Mouse (Mus musculus) adrenal gland, adult 18-20 months (tissue): ENCODE results near the gene Rxfp2. TPM values are rescaled to one million over a fixed set of nuclear protein-coding genes. Genes with fewer than 3 reads are reported as not detected.

ENCODE experiments used
- DNase-seq, 2 experiments: peaks; one replicate each; pipeline ENCODE4 v3.0.0; 2021 to 2022; ENCODE audit warnings: low spot score in 2 of 2
- total RNA-seq, 2 experiments: library from RNA; stranded (reverse); gene quantifications; 1 replicate in 1 of 2; 2 replicates in 1 of 2; pipeline ENCODE4 v1.2.3; 2021

Gene Rxfp2
- total RNA-seq, 2 experiments from 2014 or later, result not detected

DNA sequence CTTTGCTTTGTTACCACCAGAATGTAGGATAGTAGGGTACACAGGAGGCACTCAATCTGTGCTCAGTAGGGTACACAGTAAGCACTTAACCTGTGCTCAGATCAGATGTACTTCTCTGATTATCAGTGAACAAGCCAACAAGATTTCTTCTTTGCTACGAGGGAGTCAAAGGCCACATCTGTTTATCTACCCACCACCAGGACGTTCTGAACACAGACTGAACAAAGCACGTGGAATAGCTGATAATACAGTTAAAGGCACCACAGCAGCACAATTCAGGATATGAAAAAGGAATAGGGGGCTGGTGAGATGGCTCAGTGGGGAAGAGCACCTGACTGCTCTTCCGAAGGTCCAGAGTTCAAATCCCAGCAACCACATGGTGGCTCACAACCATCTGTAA, 18.4 kb downstream of the Rxfp2 start:
- no peak for DNase-seq

DNA sequence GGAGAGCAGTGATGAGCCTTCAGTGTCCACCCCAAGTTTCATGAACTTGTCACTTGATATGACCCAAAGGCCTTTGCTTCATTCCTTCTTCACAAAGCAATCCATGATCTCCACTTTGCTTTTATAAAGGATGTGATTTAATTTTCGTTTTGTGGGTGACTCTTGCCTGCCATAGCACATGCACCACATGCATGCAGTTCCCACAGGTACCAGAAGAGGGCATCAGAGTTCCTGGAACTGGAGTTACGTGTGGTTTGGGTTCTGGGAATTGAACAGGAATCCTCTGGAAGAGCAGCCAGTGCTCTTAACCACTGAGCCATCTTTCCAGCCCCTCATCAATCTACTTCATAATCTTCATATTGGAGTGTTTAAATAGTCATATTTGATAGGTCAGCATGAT, 26.1 kb downstream of the Rxfp2 start:
- DNase-seq, result no peak

DNA sequence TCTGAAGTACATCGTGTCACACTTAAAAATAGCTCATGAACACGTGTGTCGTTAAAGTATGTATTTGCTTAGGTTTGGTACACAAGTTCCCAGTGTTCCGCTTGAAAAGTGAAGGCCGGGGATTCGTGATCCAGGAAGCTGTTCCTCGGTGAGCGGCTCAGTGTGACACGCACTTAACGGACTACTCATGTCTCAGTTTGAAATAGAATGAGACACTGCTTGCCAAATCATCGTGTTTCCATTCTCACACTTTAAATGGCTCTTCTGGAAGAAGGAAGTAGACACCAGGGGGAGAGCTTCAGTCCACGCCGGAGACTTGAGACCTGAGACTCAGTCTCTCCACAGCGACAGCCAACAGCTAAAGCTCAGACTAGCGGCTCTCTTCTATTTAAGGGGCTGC, 28.0 kb downstream of the Rxfp2 start:
- no peak for DNase-seq

DNA sequence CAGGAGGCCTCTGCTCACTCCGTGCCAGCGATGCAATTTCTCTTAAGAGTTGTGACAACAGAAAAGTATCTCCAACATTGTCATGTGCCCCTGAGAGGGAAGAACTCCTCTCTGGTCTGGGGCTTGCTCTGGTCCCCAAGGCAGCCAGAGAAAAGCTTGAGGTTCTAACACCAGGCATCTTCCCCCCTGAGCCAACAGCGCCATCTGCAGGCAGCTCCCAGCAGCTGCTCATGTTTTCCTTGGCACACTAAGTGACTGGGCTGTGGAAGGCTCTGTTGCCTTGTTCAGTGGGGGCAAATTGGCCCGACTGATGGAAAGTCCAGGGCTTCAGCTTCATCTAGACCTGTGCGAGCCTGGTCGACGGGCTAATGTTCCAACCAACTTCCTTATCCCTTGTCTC, 31.5 kb downstream of the Rxfp2 start:
- peak; percentile 6 to 26 for DNase-seq

DNA sequence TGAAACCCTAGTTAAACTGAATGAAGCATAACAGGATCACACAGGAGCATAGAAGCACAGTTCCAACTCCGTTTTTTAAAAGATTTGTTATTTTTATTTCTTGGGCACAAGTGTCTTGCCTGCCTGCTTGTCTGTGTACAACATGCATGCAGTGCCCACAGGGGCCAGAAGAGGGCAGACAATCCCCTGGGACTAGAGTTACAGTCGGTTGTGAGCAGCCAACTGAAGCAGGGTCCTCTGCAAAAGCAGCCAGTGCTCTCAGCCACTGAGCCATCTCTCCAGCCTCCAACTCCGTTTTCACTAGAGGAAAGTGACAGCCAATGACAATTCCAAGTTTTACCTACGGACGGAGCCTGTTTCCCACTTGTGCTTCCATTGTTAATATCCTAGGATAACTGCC, 33.4 kb downstream of the Rxfp2 start:
- DNase-seq, result peak in 1 of 2 experiments; percentile 4

DNA sequence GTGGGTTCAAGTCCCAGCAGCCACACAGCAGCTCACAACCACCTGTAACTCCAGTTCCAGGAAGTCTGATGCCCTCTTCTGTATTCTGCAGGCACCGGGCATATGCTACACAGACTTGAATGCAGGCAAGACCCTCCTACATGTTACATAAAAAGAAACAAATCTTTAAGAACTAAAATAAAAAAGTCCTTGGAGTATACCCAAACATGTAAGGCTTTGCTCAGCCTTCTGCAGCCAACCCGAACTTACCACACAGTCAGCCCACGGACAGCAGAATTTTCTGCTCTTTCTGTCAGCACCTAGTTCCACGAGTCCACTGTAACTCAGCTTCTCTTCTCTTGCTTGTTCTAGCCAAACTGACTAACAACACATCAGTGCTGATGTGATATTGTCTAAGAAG, 34.8 kb downstream of the Rxfp2 start:
- no peak for DNase-seq

DNA sequence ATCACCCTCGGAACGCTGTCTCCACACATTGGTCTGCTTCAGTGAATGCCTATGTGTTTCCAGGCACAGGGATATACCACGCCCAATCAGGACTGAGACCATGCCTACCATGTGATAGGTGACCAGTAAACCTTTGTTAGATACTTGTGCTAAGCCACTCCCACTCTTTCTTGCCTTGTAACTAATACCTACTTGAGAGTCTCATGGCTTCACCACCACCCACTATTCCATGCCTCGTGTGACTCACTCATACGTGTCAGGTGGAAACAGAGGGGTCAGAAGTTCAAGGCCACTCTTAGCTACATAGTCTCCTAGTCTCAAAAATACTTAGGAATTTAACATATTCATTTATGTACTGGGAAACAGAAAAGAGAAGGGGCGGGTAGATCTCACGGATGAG, 35.5 kb downstream of the Rxfp2 start:
- DNase-seq, result no peak

DNA sequence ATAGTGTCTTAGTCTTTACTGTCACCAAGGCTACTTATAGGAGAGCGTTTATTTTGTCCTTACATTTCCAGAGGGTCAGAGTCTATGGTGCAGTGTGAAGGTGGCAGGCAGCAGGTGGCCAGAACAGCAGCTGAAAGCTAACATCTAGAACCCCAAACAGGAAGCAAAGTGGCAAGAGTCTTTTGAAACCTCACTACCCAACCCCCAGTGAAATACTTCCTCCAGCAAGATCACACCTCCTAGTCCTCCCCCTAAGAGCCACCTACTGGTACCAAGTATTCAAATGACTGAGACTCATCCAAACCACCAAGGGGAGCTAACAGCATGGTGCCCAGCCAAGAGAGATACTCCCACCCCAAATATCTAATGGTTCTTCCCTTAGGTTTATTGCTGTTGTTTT, 36.8 kb downstream of the Rxfp2 start:
- DNase-seq, result no peak

DNA sequence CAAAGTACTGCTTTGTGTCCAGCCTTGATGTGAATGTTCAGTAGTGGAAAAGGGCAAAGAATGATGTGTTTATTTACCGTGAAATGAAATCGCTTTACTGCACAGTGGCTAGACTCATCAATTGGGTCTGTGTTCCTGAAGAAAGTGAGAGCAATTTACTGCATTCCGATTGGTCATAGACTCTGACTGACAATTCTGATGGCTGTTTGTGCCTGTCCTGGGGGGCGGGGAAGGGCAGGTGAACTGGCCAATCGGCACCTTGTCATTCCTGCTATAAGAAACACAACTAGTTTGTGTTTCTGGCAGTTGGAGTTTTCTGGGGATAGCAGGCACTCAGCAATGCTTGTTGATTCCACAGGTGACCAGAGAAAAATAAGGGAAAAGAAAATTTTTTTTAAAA, 37.6 kb downstream of the Rxfp2 start:
- DNase-seq, result no peak

DNA sequence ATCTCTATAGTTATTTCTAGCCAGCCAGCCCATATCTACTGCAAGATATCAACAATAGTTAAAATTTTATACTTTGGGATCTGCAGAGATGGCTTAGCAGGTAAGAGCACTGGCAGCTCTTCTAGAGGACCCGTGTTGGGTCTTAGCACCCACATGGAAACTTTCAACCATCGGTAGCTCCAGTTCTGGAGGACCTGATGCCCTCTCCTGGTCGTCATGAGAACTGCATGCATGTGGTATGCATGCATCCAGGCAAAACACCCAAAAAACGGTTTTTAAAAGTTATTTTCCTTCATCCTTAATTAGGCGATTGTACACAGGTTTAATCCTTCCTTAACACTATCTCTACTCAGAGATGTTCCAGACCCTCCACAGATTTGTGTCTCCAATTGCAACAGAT, 40.4 kb downstream of the Rxfp2 start:
- no peak for DNase-seq

DNA sequence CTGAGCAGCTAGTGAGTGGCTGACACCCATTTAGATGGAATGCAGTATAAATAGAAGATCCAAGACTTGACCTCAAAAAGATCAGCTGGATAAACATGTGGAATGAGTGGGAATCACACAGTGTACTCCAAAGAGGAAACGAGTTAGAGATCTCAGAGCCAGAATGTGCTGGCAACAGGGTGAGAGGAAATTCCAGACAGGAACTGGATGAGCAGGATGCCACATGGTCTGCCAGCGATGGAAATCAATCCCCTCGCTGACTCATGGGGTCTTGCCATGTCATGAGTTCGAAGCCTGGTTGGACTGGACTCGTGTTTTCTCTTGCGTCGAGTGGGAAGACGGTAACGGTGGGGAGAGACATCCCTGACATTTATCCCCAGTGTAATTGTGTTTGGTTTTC, 41.0 kb downstream of the Rxfp2 start:
- DNase-seq, result no peak

DNA sequence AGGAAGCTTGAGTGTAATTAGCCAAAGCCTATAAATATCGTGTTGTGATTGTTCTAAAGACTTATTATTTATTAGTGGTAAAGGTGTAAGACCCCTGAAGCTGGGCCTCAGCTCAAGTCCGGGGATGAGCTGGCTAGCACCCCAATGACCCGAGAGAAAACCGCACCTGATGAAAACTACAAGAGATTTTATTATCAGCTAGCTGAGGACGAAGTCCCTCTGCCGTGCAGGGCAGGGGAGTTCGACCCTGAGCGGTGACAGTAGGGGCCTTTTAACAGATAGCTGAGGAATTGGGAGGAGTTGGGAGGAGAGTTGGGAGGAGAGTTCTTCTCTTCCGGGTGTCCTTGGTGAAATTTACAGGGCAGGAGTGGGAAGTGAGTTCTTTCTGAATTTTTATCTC, 42.6 kb downstream of the Rxfp2 start:
- no peak for DNase-seq

DNA sequence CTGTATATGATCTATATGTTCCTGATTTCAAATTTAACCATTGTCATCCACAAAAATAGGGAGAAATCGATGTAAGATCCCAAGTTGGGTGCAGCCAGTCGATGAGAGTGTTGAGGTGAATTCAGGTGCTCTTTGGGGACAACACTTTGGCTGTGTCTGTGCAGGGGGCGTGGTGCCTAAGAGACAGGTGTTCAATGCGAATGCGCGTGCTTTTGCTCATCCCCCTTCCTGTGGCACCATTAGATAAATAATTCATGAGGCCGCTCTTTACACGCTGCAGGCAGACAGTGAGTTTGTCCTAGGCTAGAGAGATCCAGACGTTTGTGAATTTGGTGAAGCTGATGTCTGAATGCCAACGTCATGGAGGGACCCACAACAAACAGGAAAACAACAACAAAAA, 45.8 kb downstream of the Rxfp2 start:
- DNase-seq, result no peak

DNA sequence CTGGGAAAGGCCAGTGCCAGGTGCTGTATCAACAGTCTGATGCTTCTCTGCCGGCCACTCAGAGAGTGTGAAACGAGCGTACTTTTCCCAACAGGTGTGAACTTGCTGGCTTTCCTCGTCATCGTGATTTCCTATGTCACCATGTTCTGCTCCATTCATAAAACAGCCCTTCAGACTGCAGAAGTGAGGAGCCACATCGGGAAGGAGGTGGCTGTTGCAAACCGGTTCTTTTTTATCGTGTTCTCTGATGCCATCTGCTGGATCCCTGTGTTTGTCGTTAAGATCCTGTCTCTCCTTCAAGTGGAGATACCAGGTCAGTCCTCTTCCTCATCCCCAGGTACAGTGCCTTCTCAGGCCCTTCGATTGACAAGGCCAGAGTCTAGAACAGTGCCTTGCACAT, 51.6 kb downstream of the Rxfp2 start:
- DNase-seq, result no peak

DNA sequence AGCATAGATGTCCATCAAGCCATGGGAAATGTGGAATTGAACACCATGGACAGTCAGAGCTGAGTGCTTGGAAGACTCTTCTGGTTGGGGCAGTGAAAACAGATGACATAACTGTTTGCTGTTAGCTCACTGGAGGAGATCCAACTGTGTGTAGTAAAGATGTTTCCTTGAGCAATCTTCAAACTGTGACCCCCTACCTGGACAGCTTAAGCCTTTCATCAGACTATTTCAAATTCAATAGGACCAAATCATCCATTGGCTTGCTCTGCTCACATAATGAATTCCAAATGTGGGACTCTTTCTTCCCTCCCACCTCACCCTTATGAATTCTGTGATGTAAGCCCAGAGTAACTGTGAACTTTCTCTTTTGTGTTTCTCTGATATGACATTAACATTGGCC, 53.3 kb downstream of the Rxfp2 start:
- no peak for DNase-seq

DNA sequence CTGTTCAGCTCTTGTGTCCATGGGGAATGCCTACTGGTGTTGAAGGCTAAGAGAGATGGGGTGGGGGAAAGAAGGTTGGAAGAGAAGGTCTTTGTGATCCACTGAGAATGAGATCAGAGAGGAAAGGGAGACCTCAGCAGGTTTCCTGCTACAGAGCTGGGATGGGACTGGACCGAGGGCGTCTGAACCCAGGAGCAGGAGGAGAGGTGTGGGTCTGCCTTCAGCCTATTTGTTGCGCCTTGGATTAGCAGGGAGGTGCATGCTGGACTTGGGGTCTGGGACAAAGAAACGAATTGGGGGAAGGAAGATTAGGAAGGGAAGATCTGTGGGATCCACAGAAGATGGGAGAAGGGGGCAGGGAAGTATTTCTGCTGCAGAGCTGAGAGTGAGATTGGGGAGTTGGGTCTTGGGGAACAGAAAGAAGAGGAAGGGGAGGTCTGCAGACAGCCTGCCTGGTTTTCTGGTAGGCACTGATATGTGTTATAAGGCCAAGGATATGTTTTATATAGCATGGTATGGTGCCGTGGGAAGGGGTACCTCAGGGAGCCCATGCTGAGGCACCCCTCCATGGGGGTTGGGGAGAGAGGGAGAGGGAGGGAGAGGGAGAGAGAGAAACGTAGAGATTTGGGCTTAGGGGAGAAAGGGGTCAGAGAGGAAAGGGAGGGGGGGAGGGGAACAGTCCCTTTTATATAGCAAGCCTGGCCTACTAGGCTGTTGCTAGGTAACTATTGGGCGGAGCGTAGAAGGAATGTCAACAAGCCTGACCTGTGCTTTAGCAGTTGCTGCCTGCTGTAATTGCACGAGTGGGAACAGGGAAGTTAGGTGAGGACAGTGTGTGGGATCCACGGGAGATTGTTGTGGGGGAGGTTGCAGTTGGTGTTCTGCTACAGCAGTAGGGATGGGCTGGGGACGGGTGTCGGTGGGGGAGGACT, 61.7 kb downstream of the Rxfp2 start:
- no peak for DNase-seq

DNA sequence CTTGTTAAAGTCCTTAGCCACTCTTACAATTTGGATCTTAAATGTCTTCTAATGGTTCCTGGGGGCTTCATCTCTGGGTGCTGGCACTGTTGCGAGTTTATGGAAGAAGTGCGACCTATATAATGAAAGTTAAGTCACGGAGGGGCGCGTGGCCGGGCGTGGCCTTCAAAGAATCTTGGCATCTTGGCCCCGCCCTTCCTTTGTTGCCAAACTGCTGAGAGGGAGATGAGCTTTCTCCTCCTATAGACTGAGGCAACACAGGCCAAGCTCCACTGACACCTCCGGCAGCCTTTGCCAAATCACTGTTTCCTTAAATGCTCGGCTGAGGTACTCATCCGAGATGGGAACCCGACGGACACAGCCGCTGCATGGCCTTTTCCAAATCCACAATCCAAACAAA, 64.2 kb downstream of the Rxfp2 start:
- no peak for DNase-seq

DNA sequence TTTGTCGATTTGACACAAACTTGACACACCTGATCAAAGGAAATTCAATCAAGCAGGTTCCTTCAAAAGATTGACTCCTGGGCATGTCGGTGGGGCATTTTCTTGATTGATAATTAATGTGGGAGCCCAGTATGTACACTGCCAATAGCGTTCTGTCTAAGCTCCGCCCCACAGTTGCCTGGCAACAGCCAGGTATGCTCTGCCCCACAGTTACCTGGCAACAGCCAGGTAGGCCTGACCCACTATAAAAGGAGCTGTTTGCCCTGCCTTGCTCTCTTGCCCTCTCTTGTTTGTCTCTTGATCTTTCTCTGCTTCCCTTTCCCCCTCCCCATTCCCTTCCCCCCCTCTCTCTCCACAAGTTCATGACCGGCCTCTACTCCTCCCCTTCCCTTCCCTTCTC, 64.7 kb downstream of the Rxfp2 start:
- no peak for DNase-seq

DNA sequence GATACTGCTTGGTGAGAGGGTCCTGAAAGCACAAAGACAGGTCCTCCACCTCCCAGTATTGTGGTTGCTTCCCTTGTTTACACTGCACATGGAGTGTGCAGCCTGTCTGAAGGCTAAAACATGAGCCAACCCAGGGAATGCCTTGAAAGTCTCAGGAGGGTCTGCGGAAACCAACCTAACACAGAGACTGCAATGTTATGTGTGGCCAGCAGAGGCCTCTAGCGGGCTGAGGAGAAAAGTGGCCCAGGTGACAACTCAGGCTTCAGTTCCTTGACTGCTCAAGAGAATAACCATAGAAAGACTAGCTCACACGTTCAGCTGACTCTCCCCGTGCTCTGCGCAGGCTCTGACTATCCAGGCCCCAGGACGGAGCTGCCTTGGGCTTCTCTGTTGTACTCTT, 79.1 kb downstream of the Rxfp2 start:
- DNase-seq, result peak; percentile 28 to 46

DNA sequence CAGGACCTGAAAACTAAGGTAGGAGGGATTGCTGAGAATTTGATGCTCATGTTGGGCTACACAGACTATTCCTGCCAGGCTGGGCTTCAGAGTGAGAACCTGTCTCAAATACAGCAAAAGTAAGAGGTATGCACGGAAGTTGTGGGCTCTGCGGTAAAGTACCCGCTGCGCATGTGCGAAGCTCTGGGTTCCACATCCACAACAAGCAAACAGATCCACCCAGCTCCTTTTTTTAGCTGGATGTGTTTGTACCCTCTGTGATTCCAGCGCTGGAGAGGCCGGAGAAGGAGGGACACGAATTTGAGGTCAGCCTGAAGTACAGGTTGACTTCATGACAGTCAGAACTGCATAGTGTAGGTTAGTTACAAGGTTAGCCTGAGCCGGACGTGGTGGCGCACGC, 80.3 kb downstream of the Rxfp2 start:
- DNase-seq, result no peak

DNA sequence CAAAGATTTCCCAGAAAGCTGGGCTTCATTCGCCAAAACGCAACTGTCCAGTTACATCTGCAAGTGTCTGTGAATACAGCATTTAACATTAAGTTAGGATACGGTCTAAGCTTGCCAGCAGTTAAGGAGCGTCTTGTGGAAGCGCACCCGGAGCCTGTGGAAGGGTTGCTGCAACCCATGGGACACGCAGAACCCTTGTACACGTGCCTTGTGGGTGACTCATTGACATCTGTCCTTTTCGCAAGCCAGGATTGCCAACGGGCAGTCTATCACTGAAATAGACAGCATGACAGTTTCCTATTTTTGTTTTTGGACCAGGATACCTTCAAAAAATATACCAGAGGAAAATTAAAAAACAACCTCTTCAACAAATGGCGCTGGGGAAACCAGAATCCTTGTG, 83.3 kb downstream of the Rxfp2 start:
- no peak for DNase-seq

DNA sequence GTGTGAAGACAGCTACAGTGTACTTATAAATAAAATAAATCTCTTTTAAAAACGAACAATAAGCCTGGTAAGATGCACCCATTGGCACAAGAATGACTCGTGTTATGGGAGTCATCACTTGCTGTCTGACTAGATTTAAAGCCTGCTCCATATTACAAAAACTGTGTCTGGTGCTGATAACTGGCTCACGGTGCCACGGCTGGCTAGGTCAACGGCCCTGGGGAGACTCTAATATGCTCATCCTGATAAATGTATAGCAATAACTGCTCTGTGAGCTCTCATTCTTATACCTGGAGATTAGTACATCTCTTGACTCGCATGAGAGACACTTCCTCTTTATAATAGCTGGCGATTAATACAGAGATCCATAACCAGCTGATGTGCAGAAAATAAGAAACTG, 87.9 kb downstream of the Rxfp2 start:
- no peak for DNase-seq

DNA sequence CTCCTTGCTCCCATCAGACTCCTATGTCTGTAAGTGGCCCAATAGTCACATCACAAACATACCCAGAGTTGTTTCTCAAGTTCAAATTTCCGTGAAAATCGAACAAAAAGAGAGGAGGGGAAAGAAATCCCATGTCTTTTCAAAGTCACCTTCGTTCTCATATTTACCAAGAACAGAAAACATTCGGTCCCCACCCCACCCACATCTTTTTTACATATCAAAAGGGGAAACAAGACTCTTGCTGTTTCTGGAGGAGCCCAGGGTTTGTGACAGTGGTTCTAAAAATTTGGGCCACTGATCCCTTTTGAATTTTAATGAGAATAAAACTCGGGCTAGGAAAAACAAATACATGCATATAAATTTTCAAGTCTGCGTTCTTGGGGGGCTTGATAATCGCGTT, 92.8 kb downstream of the Rxfp2 start:
- no peak for DNase-seq
